Mouse (Mus musculus) hindbrain, embryonic 11.5 days (tissue): ENCODE measurements around the gene Irf2bpl. TPM values are rescaled to one million over a fixed set of nuclear protein-coding genes. Genes with fewer than 3 reads are reported as not detected.
A peak's percentile ranks its signal among the peaks of the same experiment; 100 is the strongest.

Experiments used
- ATAC-seq: fragments of 200-750 bp; cut with Nextera tagmentation; 2 replicates; pipeline ENCODE4 v1.8.0; 2017; ENCODE audit warnings: mild to moderate bottlenecking, moderate TSS enrichment, moderate library complexity; ENCODE audit not compliant: low FRiP score
- DNase-seq: peaks from one replicate; pipeline ENCODE4 v3.0.0-alpha.2; 2015; ENCODE audit warnings: low spot score
- H3K27ac ChIP-seq: fragments of 300-500 bp; sonication (generic); 2 replicates; pipeline ENCODE4 v1.5.1; 2014; ENCODE audit warnings: mild to moderate bottlenecking, low read depth, low read length
- H3K27me3 ChIP-seq: fragments of 300-500 bp; sonication (generic); 2 replicates; pipeline ENCODE4 v1.6.1; 2014; ENCODE audit warnings: mild to moderate bottlenecking, low read length, moderate library complexity, mixed read lengths; ENCODE audit not compliant: control insufficient read depth, insufficient read depth
- H3K36me3 ChIP-seq: fragments of 300-500 bp; sonication (generic); 2 replicates; pipeline ENCODE4 v1.6.1; 2014; ENCODE audit warnings: mild to moderate bottlenecking, low read length, moderate library complexity, mixed read lengths; ENCODE audit not compliant: control insufficient read depth, insufficient read depth
- H3K4me1 ChIP-seq: fragments of 300-500 bp; sonication (generic); replicated peaks from 2 replicates; pipeline ENCODE4 v1.6.1; 2014; ENCODE audit warnings: low read length, mixed read lengths; ENCODE audit not compliant: control insufficient read depth, insufficient read depth
- H3K4me2 ChIP-seq: fragments of 300-500 bp; sonication (generic); replicated peaks from 2 replicates; pipeline ENCODE4 v1.6.1; 2014; ENCODE audit warnings: mild to moderate bottlenecking, low read depth, low read length
- H3K4me3 ChIP-seq: fragments of 300-500 bp; sonication (generic); 2 replicates; pipeline ENCODE4 v1.5.1; 2014; ENCODE audit warnings: low read depth, low read length
- H3K9ac ChIP-seq: fragments of 300-500 bp; sonication (generic); 2 replicates; pipeline ENCODE4 v1.6.1; 2014; ENCODE audit warnings: low read depth, low read length
- H3K9me3 ChIP-seq: fragments of 300-500 bp; sonication (generic); 2 replicates; pipeline ENCODE4 v1.6.1; 2016; ENCODE audit warnings: low read length; ENCODE audit not compliant: control insufficient read depth
- WGBS: fragments of 180-500 bp; shearing (Covaris S2); extraction: QIAGEN DNeasy Blood & Tissue Kit; methylation state at CpG from one replicate; pipeline ENCODE4 v1.1.7; 2014; 5-methylcytosine and 5-hydroxymethylcytosine counted together
- polyA plus RNA-seq: library from polyadenylated mRNA; unstranded; fragments of >200 nt; fragmentation: Nextera tagmentation; extraction: Ambion mirVana; gene quantifications from 2 replicates; pipeline ENCODE4 v1.2.1, GENCODE M21; 2014

Irf2bpl gene
- polyA plus RNA-seq, 1 experiment from 2014 or later = 16.0 TPM

DNA sequence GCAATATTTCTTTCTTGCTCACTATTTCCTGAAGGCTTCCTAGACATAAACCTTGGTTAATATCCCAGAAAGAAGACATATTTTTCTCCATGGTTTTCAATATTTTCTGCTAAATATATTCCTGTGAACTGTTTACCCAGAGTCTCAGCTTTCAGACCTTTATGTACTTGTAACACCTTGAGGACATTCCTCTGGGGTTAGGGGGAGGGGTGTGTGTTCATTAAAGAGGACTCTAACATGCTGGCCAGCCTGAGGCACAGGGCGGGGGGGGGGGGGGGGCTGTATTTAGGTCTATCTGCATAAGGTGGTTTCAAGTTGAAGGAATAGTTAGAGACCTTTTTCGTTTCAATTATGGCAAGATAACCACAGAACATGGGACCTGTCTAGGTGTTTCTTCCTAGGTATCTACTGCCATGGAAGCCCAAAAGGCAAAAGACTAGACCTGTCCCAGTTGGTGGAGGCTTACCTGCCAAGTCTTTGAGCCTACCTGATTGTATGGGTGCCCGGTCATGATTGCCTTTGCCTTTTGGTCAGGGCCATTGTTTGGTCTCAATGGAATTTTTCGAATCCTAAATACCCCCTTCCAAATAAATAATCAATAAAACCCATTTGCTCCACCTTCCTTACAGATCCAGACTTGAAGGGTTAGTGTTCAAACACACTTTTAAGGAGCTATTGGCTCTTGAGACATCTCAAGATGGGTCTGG lies 11.3 kb upstream of the Irf2bpl start:
- H3K36me3 ChIP-seq = no peaks in the 10 kb centered on the region
- 60% methylated on average over 4 of the region's 4 CpGs for WGBS
- H3K27me3 ChIP-seq = no peaks in the 10 kb centered on the region
- H3K27ac ChIP-seq = peak overlapping the region; percentile 94
- peaks cover 49% of the 10 kb centered on the region for H3K4me1 ChIP-seq
- H3K4me2 ChIP-seq = peak overlapping the region; percentile 52
- ATAC-seq (no peak), DNase-seq (no peak)
- no peak overlapping the region for H3K4me3 ChIP-seq
- H3K9ac ChIP-seq = no peak overlapping the region; the same call in 1 of the 2 replicates
- no peaks in the 10 kb centered on the region for H3K9me3 ChIP-seq

DNA sequence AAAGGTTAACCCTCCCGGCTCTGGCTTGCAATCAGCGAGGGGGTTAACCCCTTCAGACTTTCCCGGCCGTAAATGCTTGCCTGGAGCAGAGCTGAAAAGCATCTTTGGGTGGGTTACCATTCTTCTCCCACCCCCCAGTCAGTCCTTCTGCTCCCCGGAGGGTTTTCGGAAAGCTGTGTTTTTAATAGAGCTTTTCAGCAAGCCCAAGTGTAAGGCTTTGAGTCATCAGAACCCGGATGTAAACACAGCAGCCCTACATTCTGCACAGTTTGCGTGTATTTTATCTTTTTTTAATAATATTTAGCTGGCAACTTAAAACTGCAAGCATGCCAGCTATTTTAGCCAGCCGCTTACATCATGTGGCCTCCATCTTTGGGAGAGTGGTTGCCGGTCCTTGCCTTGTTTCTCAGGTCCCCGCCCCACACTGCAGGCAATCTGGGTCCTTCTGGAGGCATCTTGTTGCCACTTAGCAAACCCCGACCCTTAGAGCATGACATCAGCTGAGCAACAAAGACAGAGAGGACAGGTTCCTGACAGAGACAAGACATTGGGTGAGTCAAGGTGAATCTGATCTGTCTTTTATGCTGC lies 10.3 kb upstream of the Irf2bpl start:
- 1% methylated on average over 12 of the region's 12 CpGs for WGBS
- H3K36me3 ChIP-seq = no peaks in the 10 kb centered on the region
- H3K4me3 ChIP-seq = peak overlapping the region; percentile 14
- no peaks in the 10 kb centered on the region for H3K9me3 ChIP-seq
- H3K27me3 ChIP-seq = no peaks in the 10 kb centered on the region
- peak; percentile 67 for DNase-seq
- ATAC-seq = peak; percentile 18; the same call in 1 of the 2 replicates
- H3K9ac ChIP-seq = peak overlapping the region; percentile 48
- peaks cover 50% of the 10 kb centered on the region for H3K4me1 ChIP-seq
- peak overlapping the region; percentile 52 for H3K4me2 ChIP-seq
- peak overlapping the region; percentile 94 for H3K27ac ChIP-seq

DNA sequence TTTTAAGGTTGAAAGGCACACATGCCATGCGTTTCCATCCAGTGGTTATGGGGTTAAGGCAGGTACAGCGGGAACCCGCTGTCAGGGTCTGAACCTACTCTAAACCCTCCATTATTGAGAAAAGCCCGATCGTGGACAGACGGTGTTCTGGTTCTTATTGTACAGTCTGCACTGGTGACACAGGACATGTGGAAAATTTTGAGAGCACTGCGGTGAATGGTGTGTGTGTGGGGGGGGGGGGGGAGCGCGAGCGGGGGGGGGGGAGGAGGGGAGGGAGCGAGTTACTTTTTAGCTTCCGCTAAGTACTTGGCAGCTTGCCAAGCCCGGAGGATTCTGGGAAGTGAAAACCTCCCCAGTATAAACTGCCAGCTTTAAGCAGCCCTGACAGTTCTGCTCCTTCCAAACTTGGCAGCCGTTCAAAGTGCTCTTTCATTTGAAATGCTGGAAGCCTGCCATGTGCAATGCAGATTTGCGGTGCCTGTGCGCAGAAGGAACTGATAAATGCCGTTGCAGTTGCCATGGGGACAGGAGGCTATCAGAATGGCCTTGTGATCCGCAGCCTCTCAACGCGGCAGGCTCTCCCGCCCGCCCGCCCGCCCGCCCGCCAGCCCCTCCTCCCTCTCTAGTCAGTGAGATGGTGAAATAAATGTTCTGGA lies 9.7 kb upstream of the Irf2bpl start:
- Histone ChIP-seq H3K27me3 (peaks cover 2% of the 10 kb centered on the region; the same call in 1 of the 2 replicates), H3K36me3 (no peaks in the 10 kb centered on the region), H3K4me1 (peaks cover 53% of the 10 kb centered on the region), H3K27ac (peak overlapping the region; percentile 94), H3K9me3 (no peaks in the 10 kb centered on the region), H3K4me2 (peak overlapping the region; percentile 52), H3K4me3 (peak overlapping the region; percentile 15), H3K9ac (peak overlapping the region; percentile 49)
- DNase-seq = peak; percentile 93
- peak; percentile 86 for ATAC-seq
- WGBS = under 1% methylated on average over 21 of the region's 26 CpGs

DNA sequence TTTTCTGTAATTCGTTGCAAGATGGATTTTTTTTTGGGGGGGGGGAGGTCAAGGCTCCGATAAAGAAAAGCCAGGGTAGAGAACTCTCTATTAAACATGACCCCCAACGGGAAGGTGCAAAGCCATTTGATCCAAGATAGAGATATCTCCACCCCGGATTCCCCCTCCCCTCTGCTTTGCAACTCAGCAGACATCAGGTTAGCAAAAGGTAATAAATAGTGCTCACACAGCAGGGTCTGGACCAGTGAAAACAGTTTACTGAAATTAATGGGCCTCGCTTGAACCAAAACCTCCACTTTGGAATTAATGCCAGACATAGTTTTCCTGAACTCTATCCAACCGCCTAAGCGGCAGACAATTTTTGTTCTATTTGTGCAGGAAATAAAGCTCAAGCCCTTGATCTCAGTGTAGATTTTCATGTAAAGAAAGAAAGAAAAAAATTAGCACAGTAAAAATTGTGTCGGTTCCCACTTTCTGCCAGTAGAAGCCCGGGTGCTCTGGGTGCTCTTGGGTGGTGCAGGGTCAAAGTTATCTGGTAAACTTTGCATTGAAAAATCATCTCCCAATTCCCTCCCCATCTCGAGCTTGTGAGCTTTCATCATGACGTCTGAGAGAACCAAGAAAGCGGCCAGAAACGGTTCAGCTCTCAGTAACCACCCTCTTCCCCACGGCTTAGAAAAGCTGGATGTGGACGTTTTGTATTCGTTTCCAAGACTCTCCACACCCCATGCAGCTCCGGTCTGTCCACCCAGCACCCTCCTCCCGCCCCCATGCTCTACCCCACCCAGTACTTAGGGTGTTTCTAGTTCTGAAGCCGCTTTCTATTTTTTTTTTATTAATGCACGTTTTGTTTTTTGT lies 9.0 kb upstream of the Irf2bpl start:
- Histone ChIP-seq H3K9ac (peak overlapping the region; percentile 49), H3K9me3 (no peaks in the 10 kb centered on the region), H3K27ac (peak overlapping the region; percentile 94), H3K4me1 (peaks cover 57% of the 10 kb centered on the region), H3K4me3 (peak overlapping the region; percentile 15), H3K4me2 (peak overlapping the region; percentile 52), H3K27me3 (peaks cover 2% of the 10 kb centered on the region; the same call in 1 of the 2 replicates), H3K36me3 (no peaks in the 10 kb centered on the region)
- ATAC-seq = peak; percentile 3; the same call in 1 of the 2 replicates
- DNase-seq = peak; percentile 49
- WGBS = 1% methylated on average over 20 of the region's 20 CpGs

DNA sequence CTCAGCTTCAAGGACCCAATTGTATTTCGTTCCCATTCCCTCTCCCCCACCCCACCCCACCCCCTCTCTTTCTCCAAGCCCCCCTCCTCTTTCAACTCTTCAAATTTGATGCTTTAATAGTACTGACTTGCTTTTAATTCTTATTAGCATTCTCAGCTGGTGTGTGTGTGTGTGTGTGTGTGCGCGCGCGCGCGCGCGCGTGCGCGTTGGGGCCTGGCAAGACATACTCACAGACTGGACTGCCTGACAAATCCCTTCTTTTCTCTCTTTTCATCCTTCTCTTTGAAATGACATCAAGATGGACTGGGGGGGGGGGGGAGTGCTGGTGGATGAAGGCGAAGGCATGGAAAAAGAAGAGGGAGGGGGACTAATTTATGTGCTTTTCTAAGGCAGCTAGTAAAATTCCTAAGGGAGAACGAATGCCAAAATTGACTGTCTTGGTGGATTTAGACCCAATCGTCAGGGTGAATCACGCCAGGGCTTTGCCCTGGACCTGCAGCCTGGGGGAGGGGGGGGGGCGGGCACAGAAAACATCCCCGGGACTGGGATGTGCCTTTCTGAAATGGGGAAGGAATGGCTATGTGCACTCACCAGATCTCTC lies 8.2 kb upstream of the Irf2bpl start:
- Histone ChIP-seq H3K36me3 (no peaks in the 10 kb centered on the region), H3K4me1 (peaks cover 52% of the 10 kb centered on the region), H3K9ac (no peak overlapping the region), H3K9me3 (no peaks in the 10 kb centered on the region), H3K4me3 (no peak overlapping the region), H3K27ac (peak overlapping the region; percentile 94), H3K4me2 (peak overlapping the region; percentile 57), H3K27me3 (peaks cover 2% of the 10 kb centered on the region; the same call in 1 of the 2 replicates)
- DNase-seq (peak; percentile 78), ATAC-seq (peak; percentile 20)
- WGBS = under 1% methylated on average over 17 of the region's 18 CpGs

DNA sequence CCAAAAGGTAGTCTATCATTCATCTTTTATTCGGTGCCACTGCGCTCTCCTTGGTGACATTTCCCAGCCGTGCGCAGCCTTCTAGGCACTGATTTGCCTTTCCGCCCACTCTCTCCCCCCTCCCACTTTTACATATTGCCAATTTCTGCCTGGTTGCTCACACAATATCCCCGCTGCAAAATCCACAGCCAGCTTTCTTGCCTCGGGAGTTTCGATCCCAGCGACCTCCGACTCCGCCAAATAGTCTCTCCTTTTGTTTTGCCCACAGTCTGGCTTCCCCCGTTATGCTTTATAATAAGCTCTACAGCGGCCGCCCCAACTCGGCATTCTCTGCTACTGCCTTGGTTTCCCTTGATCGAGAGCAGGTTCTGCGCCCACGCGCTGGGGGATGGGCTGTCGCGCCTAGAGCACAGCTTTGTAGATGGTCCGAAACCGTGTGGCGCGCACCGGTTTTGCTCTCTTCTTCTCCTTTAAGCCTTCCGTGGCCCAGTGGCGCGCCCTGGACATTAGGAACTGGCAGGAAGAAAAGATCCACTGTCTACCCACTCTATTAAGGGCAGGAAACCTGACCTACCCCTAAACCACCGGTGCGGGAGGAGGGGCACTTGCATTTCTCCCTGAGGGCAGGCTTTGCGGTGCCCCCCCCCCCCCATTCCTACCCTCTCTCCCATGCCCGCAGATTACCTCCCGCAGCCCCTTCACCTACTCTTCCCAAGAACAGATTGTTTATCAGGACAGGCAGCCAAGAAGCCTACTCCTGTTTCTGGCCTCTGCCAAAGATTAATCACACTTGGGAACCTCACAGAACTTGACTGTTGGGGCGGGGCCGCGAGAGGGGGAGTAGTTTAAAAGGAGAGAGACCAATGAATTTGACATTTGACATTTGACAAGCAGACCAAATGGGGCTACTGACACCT lies 7.4 kb upstream of the Irf2bpl start:
- H3K27ac ChIP-seq = peak overlapping the region; percentile 94
- peaks cover 50% of the 10 kb centered on the region for H3K4me1 ChIP-seq
- WGBS = under 1% methylated on average over 35 of the region's 37 CpGs
- H3K4me2 ChIP-seq = peak overlapping the region; percentile 57
- ATAC-seq = peak; percentile 20
- peak overlapping the region; percentile 60 for H3K9ac ChIP-seq
- DNase-seq = peak; percentile 81
- no peaks in the 10 kb centered on the region for H3K36me3 ChIP-seq
- peak overlapping the region; percentile 29 for H3K4me3 ChIP-seq
- H3K9me3 ChIP-seq = no peaks in the 10 kb centered on the region
- H3K27me3 ChIP-seq = peaks cover 2% of the 10 kb centered on the region; the same call in 1 of the 2 replicates

DNA sequence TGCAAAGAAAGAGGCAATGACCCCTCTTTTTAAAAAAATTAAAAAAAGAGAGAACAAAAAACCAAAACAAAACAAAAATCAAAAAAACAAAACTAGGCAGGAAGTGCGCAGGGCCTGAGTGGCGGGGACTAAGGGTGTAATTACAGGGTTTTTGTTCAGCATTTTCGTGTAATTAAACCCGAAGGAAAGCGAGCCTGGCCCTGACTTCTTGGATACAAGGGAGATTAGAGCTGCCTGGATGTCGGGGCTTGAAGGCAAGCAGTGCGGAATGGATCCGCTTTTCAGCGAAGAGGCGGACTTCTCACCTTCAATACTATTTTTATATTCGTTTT lies 6.8 kb upstream of the Irf2bpl start:
- H3K36me3 ChIP-seq = no peaks in the 10 kb centered on the region
- ATAC-seq (no peak), DNase-seq (no peak)
- peaks cover 2% of the 10 kb centered on the region; the same call in 1 of the 2 replicates for H3K27me3 ChIP-seq
- WGBS = 4% methylated on average over 11 of the region's 11 CpGs
- H3K4me1 ChIP-seq = peaks cover 46% of the 10 kb centered on the region
- H3K9ac ChIP-seq = peak overlapping the region; percentile 60
- peak overlapping the region; percentile 94 for H3K27ac ChIP-seq
- H3K4me3 ChIP-seq = peak overlapping the region; percentile 29
- no peaks in the 10 kb centered on the region for H3K9me3 ChIP-seq
- H3K4me2 ChIP-seq = peak overlapping the region; percentile 57
